Mouse (Mus musculus) heart, postnatal 0 days (tissue): ENCODE data around the gene Adamts16.

Source experiments
- CTCF ChIP-seq: IDR thresholded peaks from 2 replicates; pipeline ENCODE4 v1.5.1; 2016; ENCODE audit warnings: antibody characterized with exemption, control low read depth, low read depth
- EP300 ChIP-seq: IDR thresholded peaks from 2 replicates; pipeline ENCODE4 v1.6.1; 2016; ENCODE audit warnings: antibody characterized with exemption, low read depth

- no peak for TF ChIP-seq EP300
- TF ChIP-seq CTCF = no peak
Measured at GRCm38 (mm10) chr13:70885006-70885405, 43.4 kb upstream of the Adamts16 start.
